Mouse (Mus musculus) right cerebral cortex, adult 18-20 months (tissue): Measurements from ENCODE around the gene Dppa5a.
"Not testable (repeated sequence)": the region's sequence is repeated elsewhere in the genome, so short reads cannot be mapped to it uniquely, and the experiment has no call there.

Source experiments
- DNase-seq: peaks from one replicate; pipeline ENCODE4 v3.0.0; 2022; ENCODE audit warnings: mixed read lengths

Dppa5a gene

GRCm38 (mm10) chr9:78364701-78365100 lies 3.3 kb downstream of the Dppa5a start:
- DNase-seq: no peak

- no peak for DNase-seq
These were observed 4.6 kb downstream of the Dppa5a start for GRCm38 (mm10) chr9:78363374-78363773.

DNA sequence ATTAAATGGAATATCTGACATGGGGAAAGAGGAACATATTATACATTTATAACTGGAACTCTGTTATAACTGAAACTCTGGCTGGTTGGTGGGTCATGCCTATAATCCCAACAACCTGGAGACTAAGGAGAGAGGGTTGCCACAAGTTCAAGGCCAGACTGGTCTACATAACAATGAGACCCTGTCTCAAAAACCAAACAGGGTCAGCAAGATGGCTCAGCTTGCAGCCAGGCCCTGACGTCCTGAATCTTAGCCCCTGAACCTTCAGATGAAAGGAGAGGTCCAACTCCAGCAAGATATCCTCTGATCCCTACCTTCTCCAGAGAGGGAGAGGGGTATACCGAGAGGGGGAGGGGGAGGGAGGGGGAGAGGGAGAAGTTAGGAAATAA lies 7.5 kb downstream of the Dppa5a start:
- no peak for DNase-seq

GRCm38 (mm10) chr9:78359750-78360483 lies 8.1 kb downstream of the Dppa5a start:
- DNase-seq: no peak

- DNase-seq: peak; percentile 13
These were observed 9.9 kb downstream of the Dppa5a start for GRCm38 (mm10) chr9:78358053-78358452.

DNA sequence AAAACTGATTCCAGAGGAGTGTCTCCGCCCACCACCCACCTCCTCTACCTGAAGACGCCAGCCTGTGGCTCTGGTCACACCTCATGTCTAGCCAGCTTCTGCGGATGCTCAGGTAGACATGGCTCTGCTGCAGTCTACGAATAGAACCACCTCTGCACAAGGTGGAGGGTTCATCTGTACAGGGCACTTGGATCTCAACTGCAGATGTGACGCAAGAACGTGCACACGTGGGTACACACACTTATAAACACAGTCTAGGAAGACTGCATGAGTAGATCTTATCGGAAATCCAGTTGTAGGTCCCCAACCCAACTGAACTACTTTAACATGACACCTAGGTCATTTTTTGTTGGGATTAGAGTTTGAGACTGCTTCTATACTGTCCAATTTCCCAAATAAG lies 12.4 kb downstream of the Dppa5a start, which contains the start of gene Gsta2:
Gene Gsta2 (minus strand): TSS at position 178 of the 400 bp plus-strand sequence.
- DNase-seq: no peak

- DNase-seq: no peak
These were observed 13.1 kb downstream of the Dppa5a start for GRCm38 (mm10) chr9:78354665-78355578.

GRCm38 (mm10) chr9:78351504-78352220 lies 16.3 kb downstream of the Dppa5a start:
- DNase-seq: no peak

- not testable (repeated sequence) for DNase-seq
These were observed 18.0 kb downstream of the Dppa5a start for GRCm38 (mm10) chr9:78350007-78350406.

- DNase-seq: not testable (repeated sequence)
These were observed 18.8 kb downstream of the Dppa5a start for GRCm38 (mm10) chr9:78349141-78349540.

DNA sequence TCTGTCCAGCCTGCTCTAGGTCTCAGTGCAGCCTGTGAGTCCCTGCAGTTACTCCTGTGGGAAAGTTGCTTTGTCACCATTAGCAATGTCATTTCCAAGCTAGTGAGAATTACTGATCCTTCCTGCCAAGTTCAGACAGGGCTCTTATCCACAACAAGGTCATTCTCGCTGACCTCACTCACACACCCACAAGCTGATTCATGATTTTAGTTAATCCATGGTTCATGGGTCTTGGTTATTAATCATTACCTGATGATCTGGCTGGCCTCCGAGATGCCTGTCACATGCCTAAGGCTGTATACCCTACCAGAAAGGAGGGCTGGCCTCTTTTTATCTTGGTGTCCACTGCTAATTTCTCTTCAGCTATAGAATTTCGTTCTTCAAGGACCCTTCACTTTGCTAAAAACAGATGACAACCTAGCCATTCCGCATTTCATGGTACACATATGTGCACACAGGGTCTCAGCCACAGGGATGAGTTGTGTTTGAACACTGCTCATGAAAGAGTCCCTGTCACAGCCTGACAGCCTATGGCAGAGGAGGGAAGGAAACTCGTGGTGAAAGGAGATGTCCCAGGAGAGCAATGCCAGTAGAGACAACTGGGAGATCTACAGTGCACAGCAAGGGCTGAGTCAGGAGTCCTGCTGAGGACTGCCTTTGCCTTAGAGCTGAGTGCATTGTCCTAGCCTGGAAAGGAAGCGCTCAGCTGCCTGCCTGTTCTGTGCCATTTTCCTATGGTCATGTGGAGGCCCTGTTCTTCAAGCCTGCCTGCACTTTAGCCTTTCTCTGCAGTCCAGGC lies 19.6 kb downstream of the Dppa5a start:
- not testable (repeated sequence) for DNase-seq

DNA sequence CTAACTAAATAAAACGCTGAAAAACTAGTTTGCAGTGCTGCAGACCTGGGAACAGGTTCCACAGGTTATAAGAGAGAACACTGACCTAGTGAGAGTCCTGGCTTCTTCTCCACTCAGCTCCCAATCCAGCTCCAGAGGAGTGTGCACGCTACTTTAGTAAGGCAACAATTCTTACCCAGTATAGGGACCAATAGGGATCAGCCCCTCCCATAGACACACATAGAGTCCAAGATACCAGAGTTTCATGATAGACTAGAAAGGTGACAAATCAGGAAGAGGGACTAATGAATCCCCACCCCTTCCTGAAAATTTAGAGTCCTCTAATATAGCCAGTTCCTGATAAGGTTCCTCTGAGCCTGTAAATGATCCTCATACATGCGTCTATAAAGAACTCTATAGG lies 21.0 kb downstream of the Dppa5a start:
- no peak for DNase-seq

DNA sequence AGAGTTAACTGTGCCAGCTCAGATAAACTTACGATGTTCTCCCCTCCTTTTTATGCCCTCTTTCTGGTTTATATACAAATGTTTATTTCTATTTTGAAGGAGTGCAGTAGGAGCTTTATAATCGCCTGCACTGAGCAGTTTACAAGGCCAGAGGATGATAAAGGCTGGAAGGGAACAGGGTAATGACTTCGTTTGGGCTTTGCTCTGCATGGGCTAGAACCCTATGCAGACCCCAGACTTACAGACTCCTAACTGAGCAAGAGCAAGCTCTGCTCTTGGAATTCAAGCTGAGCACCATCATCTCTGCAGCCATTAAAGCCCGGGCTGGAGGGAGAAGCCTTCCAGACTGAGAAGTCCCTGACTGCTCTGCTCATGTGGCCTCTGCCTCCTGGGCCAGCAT lies 22.7 kb downstream of the Dppa5a start:
- DNase-seq: not testable (repeated sequence)

DNA sequence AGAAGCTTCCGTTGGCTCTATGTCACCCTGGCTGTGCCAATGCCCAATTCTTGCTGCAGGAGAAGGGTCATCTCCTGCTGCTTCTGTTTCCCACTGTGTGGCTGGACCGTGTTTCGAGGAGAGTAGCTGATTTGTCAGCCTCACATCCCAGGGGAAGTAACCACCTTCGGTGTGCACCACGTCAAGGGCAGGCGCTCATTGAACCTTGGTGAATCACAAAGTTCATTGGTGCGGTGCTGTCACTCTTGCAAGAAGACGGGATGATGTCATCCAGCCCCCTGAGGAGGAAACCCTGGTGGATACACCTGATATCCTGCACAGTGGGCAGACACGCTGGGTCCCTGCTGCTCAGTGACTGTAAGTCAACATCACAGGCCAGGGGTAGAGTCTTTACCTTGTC lies 24.9 kb downstream of the Dppa5a start:
- DNase-seq: not testable (repeated sequence)

DNA sequence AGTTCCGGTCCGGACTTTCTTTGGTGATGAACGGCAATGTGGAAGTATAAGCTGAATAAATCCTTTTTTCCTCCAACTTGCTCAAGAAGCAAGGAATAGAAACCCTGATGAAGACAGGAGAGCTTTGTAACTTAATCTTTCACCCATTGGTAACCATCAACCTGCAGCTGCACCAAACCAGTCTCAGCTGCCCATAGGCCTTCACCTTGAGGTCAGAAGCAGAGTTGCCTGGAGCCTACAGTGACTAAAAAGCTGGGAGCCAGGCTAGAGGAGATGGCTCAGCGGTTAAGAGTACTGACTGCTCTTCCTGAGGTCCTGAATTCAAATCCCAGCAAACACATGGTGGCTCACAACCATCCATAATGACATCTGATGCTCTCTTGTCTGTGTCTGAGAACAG lies 25.5 kb downstream of the Dppa5a start:
- DNase-seq: not testable (repeated sequence)

DNA sequence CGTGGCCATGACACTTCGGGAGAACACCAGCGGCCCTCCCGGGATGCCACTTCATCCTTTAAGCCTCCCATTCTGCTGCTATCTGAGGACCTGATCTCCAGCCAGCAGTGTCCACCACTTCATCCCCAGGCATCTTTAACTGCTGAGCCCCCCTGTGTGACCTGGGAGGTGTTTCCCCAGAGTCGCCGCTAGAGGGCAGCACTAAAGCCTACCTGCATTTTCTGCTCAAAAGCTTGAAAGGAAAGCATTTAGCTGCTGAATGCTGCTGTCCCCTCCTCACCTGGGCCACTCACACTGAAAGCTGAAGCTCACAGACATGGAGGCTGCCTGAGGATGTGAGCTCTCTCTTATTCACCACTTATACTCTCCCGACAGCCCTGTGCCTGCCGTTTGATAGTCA lies 27.7 kb downstream of the Dppa5a start:
- not testable (repeated sequence) for DNase-seq

DNA sequence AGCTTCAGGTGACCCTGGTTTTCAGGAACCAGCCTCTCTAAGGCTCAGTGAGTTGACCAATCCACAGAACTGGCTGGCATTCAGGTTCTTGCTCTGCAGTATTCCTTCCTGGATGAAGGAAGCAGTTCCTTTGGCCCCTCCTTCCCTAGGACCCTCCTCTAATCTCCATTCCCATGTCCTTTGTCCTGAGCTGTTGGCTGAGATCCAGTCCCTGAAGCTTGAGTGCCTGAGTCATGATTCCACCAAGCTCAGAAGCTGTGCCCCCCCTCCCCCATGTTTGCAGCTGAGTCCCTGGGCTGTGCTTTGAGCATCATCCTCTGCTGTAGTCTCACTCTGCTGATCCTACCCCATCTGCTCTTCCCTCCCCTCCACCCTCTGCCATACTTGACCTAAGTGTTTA lies 30.9 kb downstream of the Dppa5a start:
- DNase-seq: not testable (repeated sequence)

GRCm38 (mm10) chr9:78327289-78327688 lies 40.7 kb downstream of the Dppa5a start, which contains the start of gene Omt2b:
Gene Omt2b (plus strand): TSS chr9:78327589.
- not testable (repeated sequence) for DNase-seq

DNA sequence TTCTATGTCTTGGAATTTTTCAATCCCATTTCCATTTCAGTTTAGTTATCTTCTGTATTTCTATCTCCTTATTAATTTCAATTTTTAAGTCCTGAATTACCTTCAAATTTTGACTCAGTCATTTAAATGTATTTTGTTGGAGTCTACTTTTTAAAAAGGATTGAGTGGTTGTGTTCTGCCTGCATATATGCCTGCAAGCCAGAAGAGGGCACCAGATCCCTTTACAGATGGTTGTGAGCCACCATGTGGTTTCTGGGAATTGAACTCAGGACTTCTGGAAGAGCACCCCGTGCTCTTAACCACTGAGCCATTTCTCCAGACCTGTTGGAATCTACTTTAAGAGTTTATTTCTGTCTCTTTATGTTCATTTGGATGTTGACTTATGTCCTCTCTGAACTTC lies 48.5 kb downstream of the Dppa5a start:
- no peak for DNase-seq
